Mouse (Mus musculus): Measurements from ENCODE around the gene Mrps2.
"Not testable (repeated sequence)": the region's sequence is repeated elsewhere in the genome, so short reads cannot be mapped to it uniquely, and the experiment has no call there.

The Mrps2 gene

GRCm38 (mm10) chr2:28472011-28472410 is 4.1 kb downstream of the Mrps2 start:
- in situ Hi-C loops (cut with MboI), result not testable (repeated sequence)

- in situ Hi-C loops (cut with MboI), result not testable (repeated sequence)
These were observed 10.1 kb downstream of the Mrps2 start for GRCm38 (mm10) chr2:28477993-28478392.

- in situ Hi-C loops (cut with MboI), result no loop called here
These were observed 11.6 kb downstream of the Mrps2 start for GRCm38 (mm10) chr2:28479208-28480204.

GRCm38 (mm10) chr2:28483861-28484260 is 16.0 kb downstream of the Mrps2 start:
- in situ Hi-C loops (cut with MboI), result no loop called here

- in situ Hi-C loops (cut with MboI), result no loop called here
These were observed 26.7 kb downstream of the Mrps2 start for GRCm38 (mm10) chr2:28494521-28494920.

- in situ Hi-C loops (cut with MboI), result no loop called here
These were observed 27.4 kb downstream of the Mrps2 start for GRCm38 (mm10) chr2:28495207-28495756.

GRCm38 (mm10) chr2:28495801-28496595 is 28.1 kb downstream of the Mrps2 start:
- in situ Hi-C loops (cut with MboI), result no loop called here

GRCm38 (mm10) chr2:28496671-28497070 is 28.8 kb downstream of the Mrps2 start, which contains the start of gene Gbgt1:
TSS of gene Gbgt1 (plus strand) at chr2:28496891.
- in situ Hi-C loops (cut with MboI), result no loop called here

- in situ Hi-C loops (cut with MboI), result no loop called here
These were observed 29.7 kb downstream of the Mrps2 start for GRCm38 (mm10) chr2:28497561-28497960.

- in situ Hi-C loops (cut with MboI), result no loop called here
These were observed 30.6 kb downstream of the Mrps2 start for GRCm38 (mm10) chr2:28498431-28498830.

GRCm38 (mm10) chr2:28502987-28503386 is 35.1 kb downstream of the Mrps2 start:
- in situ Hi-C loops (cut with MboI), result no loop called here

GRCm38 (mm10) chr2:28504676-28505075 is 36.8 kb downstream of the Mrps2 start:
- in situ Hi-C loops (cut with MboI), result no loop called here

- in situ Hi-C loops (cut with MboI), result no loop called here
These were observed 37.9 kb downstream of the Mrps2 start, which contains the start of gene Gm10134 for GRCm38 (mm10) chr2:28505795-28506194. TSS of gene Gm10134 (plus strand) at chr2:28506095.

- in situ Hi-C loops (cut with MboI), result no loop called here
These were observed 38.4 kb downstream of the Mrps2 start for GRCm38 (mm10) chr2:28506291-28506690.

GRCm38 (mm10) chr2:28511600-28511999 is 43.7 kb downstream of the Mrps2 start:
- in situ Hi-C loops (cut with MboI), result not testable (repeated sequence)

GRCm38 (mm10) chr2:28512798-28513401 is 45.0 kb downstream of the Mrps2 start, which contains the start of gene Ralgds:
TSS of gene Ralgds (plus strand) at chr2:28513125.
- in situ Hi-C loops (cut with MboI), result no loop called here

GRCm38 (mm10) chr2:28513431-28514370 is 45.8 kb downstream of the Mrps2 start:
- in situ Hi-C loops (cut with MboI), result no loop called here

GRCm38 (mm10) chr2:28514489-28514888 is 46.6 kb downstream of the Mrps2 start:
- in situ Hi-C loops (cut with MboI), result no loop called here

- in situ Hi-C loops (cut with MboI), result loop anchor here (5.0 kb wide), 1 partner anchor 35 kb away; no protein-coding TSS in a partner anchor
These were observed 49.5 kb downstream of the Mrps2 start for GRCm38 (mm10) chr2:28517206-28517909.

- in situ Hi-C loops (cut with MboI), result loop anchor here (5.0 kb wide), 1 partner anchor 34 kb away; no protein-coding TSS in a partner anchor
These were observed 50.4 kb downstream of the Mrps2 start for GRCm38 (mm10) chr2:28518231-28518630.
